Mouse (Mus musculus) cerebellum, postnatal 36 days (tissue): ENCODE results near the gene Vps13d.

Source experiments
- DNase-seq, 2 experiments: peaks; one replicate each; pipeline ENCODE4 v3.0.0; 2021 to 2022; ENCODE audit warnings: mixed read lengths in 2 of 2

The Vps13d gene

GRCm38 (mm10) chr4:145073728-145074127 lies 121.1 kb downstream of the Vps13d start:
- DNase-seq, result no peak

- no peak for DNase-seq
These were observed 122.9 kb downstream of the Vps13d start for GRCm38 (mm10) chr4:145071942-145072341.

GRCm38 (mm10) chr4:145067019-145067680 lies 127.7 kb downstream of the Vps13d start:
- no peak for DNase-seq

- DNase-seq, result no peak
These were observed 128.3 kb downstream of the Vps13d start for GRCm38 (mm10) chr4:145066336-145067018.

GRCm38 (mm10) chr4:145058749-145059442 lies 135.9 kb downstream of the Vps13d start:
- no peak for DNase-seq

- DNase-seq, result no peak
These were observed 138.5 kb downstream of the Vps13d start for GRCm38 (mm10) chr4:145056346-145056745.

- DNase-seq, result no peak
These were observed 139.0 kb downstream of the Vps13d start for GRCm38 (mm10) chr4:145055792-145056191.

- DNase-seq, result no peak
These were observed 140.4 kb downstream of the Vps13d start for GRCm38 (mm10) chr4:145054369-145054768.

- no peak for DNase-seq
These were observed 142.1 kb downstream of the Vps13d start for GRCm38 (mm10) chr4:145052697-145053096.

- DNase-seq, result no peak
These were observed 142.5 kb downstream of the Vps13d start for GRCm38 (mm10) chr4:145052282-145052681.

- no peak for DNase-seq
These were observed 143.4 kb downstream of the Vps13d start for GRCm38 (mm10) chr4:145051209-145051969.

GRCm38 (mm10) chr4:145050518-145051208 lies 144.1 kb downstream of the Vps13d start:
- no peak for DNase-seq

- no peak for DNase-seq
These were observed 146.8 kb downstream of the Vps13d start for GRCm38 (mm10) chr4:145047964-145048363.

GRCm38 (mm10) chr4:145046032-145046401 lies 148.8 kb downstream of the Vps13d start:
- no peak for DNase-seq

- DNase-seq, result no peak
These were observed 149.3 kb downstream of the Vps13d start for GRCm38 (mm10) chr4:145045312-145046031.

- no peak for DNase-seq
These were observed 153.5 kb downstream of the Vps13d start for GRCm38 (mm10) chr4:145041223-145041870.

GRCm38 (mm10) chr4:145037631-145038416 lies 157.0 kb downstream of the Vps13d start:
- DNase-seq, result no peak

GRCm38 (mm10) chr4:145037006-145037405 lies 157.8 kb downstream of the Vps13d start:
- DNase-seq, result no peak

GRCm38 (mm10) chr4:145035450-145035849 lies 159.4 kb downstream of the Vps13d start:
- DNase-seq, result no peak

GRCm38 (mm10) chr4:145034506-145035243 lies 160.1 kb downstream of the Vps13d start:
- no peak for DNase-seq
